Mouse (Mus musculus) left cerebral cortex, postnatal 10 days (tissue): Measurements from ENCODE around the gene Cyp4a30b. TPM values are rescaled to one million over a fixed set of nuclear protein-coding genes. Genes with fewer than 3 reads are reported as not detected.
"Not testable (repeated sequence)": the region's sequence is repeated elsewhere in the genome, so short reads cannot be mapped to it uniquely, and the experiment has no call there.

Experiments used
- DNase-seq, 2 experiments: peaks; one replicate each; pipeline ENCODE4 v3.0.0; 2021 to 2022; ENCODE audit warnings: low spot score in 2 of 2, mixed read lengths in 1 of 2; ENCODE audit errors: extremely low spot score in 1 of 2
- intact Hi-C: fragments of 180-260 bp; cut with DNase I; formaldehyde crosslinking; loops from one replicate; pipeline ENCODE4 v1.15.1; 2025
- total RNA-seq, 2 experiments: library from RNA; stranded (reverse); gene quantifications; 2 replicates each; pipeline ENCODE4 v1.2.3; 2021

Cyp4a30b gene
- not detected for total RNA-seq

GRCm38 (mm10) chr4:115452304-115452703 lies at the start of gene Cyp4a30b:
Cyp4a30b (plus strand) TSS chr4:115452604.
- no peak for DNase-seq
- intact Hi-C loops = no loop called here

- DNase-seq, intact Hi-C loops: not testable (repeated sequence)
These were observed 41.1 kb upstream of the Cyp4a30b start, which contains the start of gene Cyp4a12b for GRCm38 (mm10) chr4:115411324-115411723. Cyp4a12b (plus strand) TSS chr4:115411624.

GRCm38 (mm10) chr4:115450577-115451137 lies 1.7 kb upstream of the Cyp4a30b start:
- no peak for DNase-seq
- intact Hi-C loops = no loop called here

GRCm38 (mm10) chr4:115473585-115473984 lies 21.2 kb downstream of the Cyp4a30b start:
- DNase-seq, intact Hi-C loops: not testable (repeated sequence)

- intact Hi-C loops, DNase-seq: not testable (repeated sequence)
These were observed 23.6 kb downstream of the Cyp4a30b start for GRCm38 (mm10) chr4:115476051-115476450.

GRCm38 (mm10) chr4:115481006-115481652 lies 28.7 kb downstream of the Cyp4a30b start:
- peak in 1 of 2 experiments; percentile 26 for DNase-seq
- intact Hi-C loops = loop anchor here (10.0 kb wide), 1 partner anchor 224 kb away; no protein-coding TSS in a partner anchor

- intact Hi-C loops = no loop called here
- no peak for DNase-seq
These were observed 43.6 kb downstream of the Cyp4a30b start, which contains the start of gene Cyp4a14 for GRCm38 (mm10) chr4:115496001-115496400. Cyp4a14 (minus strand) TSS chr4:115496142.

- intact Hi-C loops = no loop called here
- no peak for DNase-seq
These were observed 45.1 kb downstream of the Cyp4a30b start for GRCm38 (mm10) chr4:115497466-115497865.

- intact Hi-C loops, DNase-seq: not testable (repeated sequence)
These were observed 61.6 kb downstream of the Cyp4a30b start for GRCm38 (mm10) chr4:115513964-115514363.

- DNase-seq, intact Hi-C loops: not testable (repeated sequence)
These were observed 65.6 kb downstream of the Cyp4a30b start, which contains the start of gene Cyp4a10 for GRCm38 (mm10) chr4:115518000-115518399. Cyp4a10 (plus strand) TSS chr4:115518264.

GRCm38 (mm10) chr4:115519444-115519843 lies 67.0 kb downstream of the Cyp4a30b start:
- intact Hi-C loops = no loop called here

More at GRCm38 (mm10) chr4:115519444-115519843, 67.0 kb downstream of the Cyp4a30b start:
- no peak for DNase-seq

Other genes with a start within 250 kb of the Cyp4a30b start
- gene Cyp4a29, start 210.5 kb upstream of the Cyp4a30b start, total RNA-seq = not detected
- gene Cyp4a12a, start 153.6 kb upstream of the Cyp4a30b start, total RNA-seq = not detected
- not detected for gene Cyp4a12b, start 41.0 kb upstream of the Cyp4a30b start, total RNA-seq
- gene Cyp4a14, start 43.5 kb downstream of the Cyp4a30b start, total RNA-seq = not detected
- gene Cyp4a10, start 65.7 kb downstream of the Cyp4a30b start, total RNA-seq = not detected
- not detected for gene Cyp4a31, start 111.0 kb downstream of the Cyp4a30b start, total RNA-seq
- gene Cyp4a32, start 148.4 kb downstream of the Cyp4a30b start, total RNA-seq = not detected
- 1 to 10 TPM; 2.7 to 2.9 TPM for gene Cyp4b1, start 195.1 kb downstream of the Cyp4a30b start, total RNA-seq